Mouse (Mus musculus) small intestine, adult 2 months (tissue): Measurements from ENCODE around the gene Retsat. TPM values are rescaled to one million over a fixed set of nuclear protein-coding genes. Genes with fewer than 3 reads are reported as not detected.

Experiments
- H3K27ac ChIP-seq: fragments of 200-500 bp; 2 replicates; pipeline ENCODE4 v1.5.1; 2012; ENCODE audit warnings: low read depth, low read length, control low read depth, inconsistent platforms; ENCODE audit not compliant: insufficient read depth
- H3K27me3 ChIP-seq: fragments of 200-500 bp; 2 replicates; pipeline ENCODE4 v1.6.1; 2012; ENCODE audit warnings: mild to moderate bottlenecking, moderate library complexity, low read length, inconsistent platforms; ENCODE audit not compliant: control insufficient read depth, insufficient read depth
- H3K36me3 ChIP-seq: fragments of 200-500 bp; 2 replicates; pipeline ENCODE4 v1.6.1; 2012; ENCODE audit warnings: mild to moderate bottlenecking, low read length, control low read depth, inconsistent platforms; ENCODE audit not compliant: control insufficient read depth, insufficient read depth
- H3K4me1 ChIP-seq: fragments of 200-500 bp; 2 replicates; pipeline ENCODE4 v1.6.1; 2012; ENCODE audit warnings: low read length, inconsistent platforms, mixed read lengths; ENCODE audit not compliant: control insufficient read depth, insufficient read depth, insufficient read length
- H3K4me3 ChIP-seq: fragments of 200-500 bp; 2 replicates; pipeline ENCODE4 v1.5.1; 2012; ENCODE audit warnings: low read depth, mild to moderate bottlenecking, control low read depth, inconsistent platforms, low read length, moderate library complexity
- CTCF ChIP-seq: fragments of 200-500 bp; IDR thresholded peaks from 2 replicates; pipeline ENCODE4 v1.5.1; 2012; ENCODE audit warnings: low read depth, mild to moderate bottlenecking, control low read depth, inconsistent platforms, low read length, moderate library complexity, mixed read lengths; ENCODE audit not compliant: insufficient replicate concordance, insufficient read length; ENCODE audit errors: extremely low read depth
- POLR2A ChIP-seq: fragments of 200-500 bp; IDR thresholded peaks from 2 replicates; pipeline ENCODE4 v1.6.1; 2012; ENCODE audit warnings: low read depth, mild to moderate bottlenecking, control low read depth, inconsistent platforms, low read length, moderate library complexity
- WGBS: fragments of 180-500 bp; shearing (Covaris S2); methylation state at CpG from one replicate; pipeline ENCODE4 v1.1.7; 2018; 5-methylcytosine and 5-hydroxymethylcytosine counted together
- polyA plus RNA-seq: library from polyadenylated mRNA; depleted of rRNA; stranded (reverse); fragments of >200 nt; gene quantifications from 2 replicates; pipeline ENCODE4 v1.2.3, GENCODE M21; 2012

Gene Retsat
- polyA plus RNA-seq, 1 experiment = 70.7 TPM

DNA sequence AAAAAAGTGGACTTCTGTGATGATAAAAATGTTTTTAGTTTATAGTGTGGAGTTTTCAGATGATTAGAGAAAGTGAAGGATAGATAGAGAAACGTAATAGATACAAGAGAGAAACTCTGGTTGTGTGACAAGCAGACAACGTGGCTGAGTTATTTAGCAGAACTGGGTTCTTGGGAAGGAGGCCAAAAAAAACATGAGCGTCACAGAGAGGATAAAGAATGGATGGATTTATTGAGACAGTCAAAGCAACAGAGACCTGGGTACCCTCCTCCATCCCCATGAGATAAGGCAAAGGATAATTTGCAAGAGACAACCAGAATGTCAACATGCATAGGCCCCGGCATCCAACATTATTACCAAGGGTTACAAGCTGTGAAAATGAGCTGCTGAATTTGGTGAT, 12.0 kb downstream of the Retsat start:
- H3K27me3 ChIP-seq = no peaks in the 10 kb centered on the region
- peaks cover 63% of the 10 kb centered on the region for H3K36me3 ChIP-seq
- no peak for TF ChIP-seq CTCF
- TF ChIP-seq POLR2A = no peak
- no peak overlapping the region for H3K4me3 ChIP-seq
- H3K4me1 ChIP-seq = peaks cover 5% of the 10 kb centered on the region; the same call in 1 of the 2 replicates
- 62% methylated on average over 4 of the region's 4 CpGs for WGBS
- no peak overlapping the region for H3K27ac ChIP-seq

DNA sequence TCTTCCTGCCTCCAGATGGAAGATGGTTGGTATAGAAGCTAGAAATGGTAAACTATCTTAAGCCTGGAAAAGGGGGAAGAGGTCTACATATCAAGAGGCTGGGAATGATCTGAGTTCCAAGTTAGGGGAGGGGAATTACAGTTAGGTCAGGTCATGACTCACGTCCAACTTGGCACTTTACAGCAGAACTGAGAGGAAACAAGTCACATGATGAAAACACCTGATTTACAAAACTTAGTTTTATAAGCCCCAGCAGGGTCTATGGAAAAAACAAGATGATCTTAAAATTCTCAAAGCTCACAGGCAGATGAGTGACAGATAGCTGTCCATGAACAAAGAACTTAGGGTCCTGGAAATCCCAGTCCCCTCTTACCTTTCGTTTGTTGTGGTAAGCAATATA, 16.9 kb downstream of the Retsat start:
- H3K4me3 ChIP-seq = 0 out of 2 replicates have a peak overlapping the region, but pooled peaks have one; percentile 96
- no peaks in the 10 kb centered on the region for H3K27me3 ChIP-seq
- peaks cover 26% of the 10 kb centered on the region for H3K36me3 ChIP-seq
- no peak for TF ChIP-seq CTCF
- TF ChIP-seq POLR2A = no peak
- peaks cover 5% of the 10 kb centered on the region; the same call in 1 of the 2 replicates for H3K4me1 ChIP-seq
- 24% methylated on average over 2 of the region's 2 CpGs for WGBS
- H3K27ac ChIP-seq = 0 out of 2 replicates have a peak overlapping the region, but pooled peaks have one; percentile 18

DNA sequence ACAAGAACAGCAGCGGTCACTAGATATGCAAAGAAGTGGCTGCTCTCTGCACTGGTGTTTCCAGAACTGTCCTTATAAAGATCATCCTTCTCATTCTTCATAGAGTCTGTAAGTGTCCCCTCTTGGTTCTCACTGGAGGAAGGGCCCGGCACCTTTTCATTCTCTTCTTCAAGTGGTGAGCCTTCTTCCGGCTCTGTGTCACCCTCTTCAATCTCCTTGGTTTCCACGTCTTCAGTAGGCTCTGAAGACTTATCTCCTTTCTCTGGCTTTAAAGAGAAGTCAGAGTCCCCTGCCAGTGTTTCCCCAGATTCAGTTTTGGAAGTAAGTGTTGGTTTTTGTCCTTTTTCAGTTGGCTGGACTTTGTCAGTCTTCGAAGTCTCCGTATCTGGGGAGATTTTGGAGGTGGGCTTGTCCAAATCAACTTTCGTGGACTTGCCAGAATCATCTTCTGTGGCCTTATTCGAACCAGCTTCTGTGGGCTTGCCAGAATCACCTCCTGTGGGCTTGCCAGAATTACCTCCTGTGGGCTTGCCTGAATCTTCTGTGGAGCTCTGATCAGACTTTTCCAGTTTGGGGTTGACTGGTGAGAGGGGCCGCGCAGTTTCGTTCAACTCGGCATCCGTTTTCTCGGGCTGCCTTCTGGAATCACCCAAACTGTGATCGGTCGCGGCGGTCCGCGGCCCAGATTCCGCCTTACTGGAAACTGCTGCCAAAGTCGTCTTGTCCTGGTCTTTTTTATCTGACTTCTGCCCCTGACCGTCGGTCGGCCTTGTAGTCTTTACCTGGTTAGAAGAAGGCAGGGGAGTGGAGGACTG, 17.5 kb downstream of the Retsat start:
- Histone ChIP-seq H3K4me3 (peak overlapping the region; percentile 96), H3K36me3 (peaks cover 21% of the 10 kb centered on the region), H3K27ac (peak overlapping the region; percentile 28), H3K27me3 (no peaks in the 10 kb centered on the region), H3K4me1 (peaks cover 7% of the 10 kb centered on the region)
- WGBS = 6% methylated on average over 25 of the region's 25 CpGs
- TF ChIP-seq CTCF (no peak), POLR2A (no peak)

DNA sequence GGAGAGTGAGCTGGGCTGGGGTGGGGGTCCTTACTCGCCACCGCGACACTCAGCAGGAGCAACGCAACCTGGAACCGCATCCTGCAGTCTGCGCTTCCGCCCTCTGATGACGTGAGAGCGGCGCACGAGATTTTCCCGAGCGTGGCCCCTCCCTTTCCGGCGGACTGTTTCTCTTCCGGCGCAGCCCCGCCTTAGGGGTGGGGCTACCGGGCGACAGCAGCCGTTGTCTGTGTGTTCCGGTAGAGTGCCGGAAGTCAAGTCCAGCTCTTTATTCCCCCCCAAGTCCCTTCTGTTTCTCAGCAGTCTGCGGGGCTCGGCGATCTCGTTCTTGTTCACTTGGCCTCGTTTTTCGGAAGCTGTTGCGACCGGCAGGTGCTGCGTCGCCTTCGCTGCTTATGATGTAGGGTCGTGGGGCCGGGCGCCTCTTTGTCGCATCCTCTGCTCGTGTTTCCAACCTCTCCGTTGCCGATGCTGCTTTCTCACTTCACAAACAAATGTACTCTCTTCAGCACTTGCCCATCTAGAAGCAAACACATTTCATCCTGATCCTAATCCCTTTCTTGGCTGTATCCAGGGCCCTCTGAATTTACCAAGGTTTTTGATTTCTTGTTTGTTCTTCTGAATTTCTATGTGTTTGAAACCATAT, 18.5 kb downstream of the Retsat start, which contains the start of gene Tgoln1:
Gene Tgoln1 (minus strand): TSS at position 358 of the 646 bp plus-strand sequence.
- peaks cover 15% of the 10 kb centered on the region for H3K36me3 ChIP-seq
- peak within 1 kb of the TSS; percentile 96 for H3K4me3 ChIP-seq
- peaks cover 7% of the 10 kb centered on the region for H3K4me1 ChIP-seq
- H3K27ac ChIP-seq = peak within 1 kb of the TSS; percentile 97
- 0% methylated on average over 41 of the region's 41 CpGs for WGBS
- H3K27me3 ChIP-seq = no peaks in the 10 kb centered on the region
- TF ChIP-seq POLR2A (peak; percentile 91), CTCF (no peak)

GRCm38 (mm10) chr6:72619734-72620532, 21.7 kb downstream of the Retsat start:
- peak overlapping the region; percentile 90 for H3K27ac ChIP-seq
- H3K4me3 ChIP-seq = peak overlapping the region; percentile 43
- 13% methylated on average over 12 of the region's 12 CpGs for WGBS
- H3K27me3 ChIP-seq = no peaks in the 10 kb centered on the region
- no peak for TF ChIP-seq POLR2A
- no peak for TF ChIP-seq CTCF
- H3K4me1 ChIP-seq = peaks cover 10% of the 10 kb centered on the region
- no peaks in the 10 kb centered on the region for H3K36me3 ChIP-seq

- TF ChIP-seq CTCF = no peak
- no peak overlapping the region for H3K27ac ChIP-seq
- 45% methylated on average over 5 of the region's 5 CpGs for WGBS
These were observed 22.6 kb downstream of the Retsat start for GRCm38 (mm10) chr6:72620920-72621319.

DNA sequence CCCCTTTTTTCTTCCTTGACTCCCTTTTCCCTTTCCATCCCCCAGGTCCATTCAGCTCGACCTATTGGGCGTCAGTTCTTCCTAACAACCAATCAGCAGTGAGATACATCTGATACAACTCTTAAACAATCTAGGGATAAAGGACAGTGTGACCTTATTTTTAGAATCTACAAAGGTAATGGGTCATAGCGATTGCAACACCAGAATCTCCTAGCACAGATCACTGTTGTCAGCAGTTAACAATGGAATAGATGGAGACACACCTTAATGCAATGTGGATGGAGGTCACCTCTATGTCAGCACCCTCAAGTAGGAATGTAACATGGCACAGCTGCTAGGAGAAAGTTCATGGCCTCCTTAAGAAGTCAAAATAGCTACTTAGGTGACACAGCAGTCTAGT, 24.6 kb downstream of the Retsat start:
- whole genome bisulfite sequencing = 68% methylated on average over 3 of the region's 3 CpGs
- H3K27me3 ChIP-seq = no peaks in the 10 kb centered on the region
- TF ChIP-seq CTCF (no peak), POLR2A (no peak)
- no peak overlapping the region for H3K27ac ChIP-seq
- H3K4me1 ChIP-seq = peaks cover 10% of the 10 kb centered on the region
- no peak overlapping the region for H3K4me3 ChIP-seq
- H3K36me3 ChIP-seq = no peaks in the 10 kb centered on the region

More at GRCm38 (mm10) chr6:72620920-72621319, 22.6 kb downstream of the Retsat start:
- Histone ChIP-seq H3K4me1 (peaks cover 10% of the 10 kb centered on the region), H3K27me3 (no peaks in the 10 kb centered on the region), H3K4me3 (no peak overlapping the region), H3K36me3 (no peaks in the 10 kb centered on the region)
